Mouse (Mus musculus) limb, embryonic 12.5 days (tissue): ENCODE measurements around the gene Ccni. TPM values are rescaled to one million over a fixed set of nuclear protein-coding genes. Genes with fewer than 3 reads are reported as not detected.

Experiments
- ATAC-seq: fragments of 200-750 bp; cut with Nextera tagmentation; 2 replicates; pipeline ENCODE4 v1.8.0; 2017; ENCODE audit warnings: low read depth, moderate TSS enrichment; ENCODE audit not compliant: insufficient number of reproducible peaks, insufficient read depth, low FRiP score, low TSS enrichment
- H3K27ac ChIP-seq: fragments of 300-500 bp; sonication (generic); 2 replicates; pipeline ENCODE4 v1.5.1; 2016; ENCODE audit warnings: mild to moderate bottlenecking, moderate library complexity
- H3K27me3 ChIP-seq: fragments of 300-500 bp; sonication (generic); 2 replicates; pipeline ENCODE4 v1.6.1; 2016; ENCODE audit warnings: mild to moderate bottlenecking, moderate library complexity
- H3K36me3 ChIP-seq: fragments of 300-500 bp; sonication (generic); 2 replicates; pipeline ENCODE4 v1.6.1; 2016; ENCODE audit warnings: mild to moderate bottlenecking, moderate library complexity
- H3K4me1 ChIP-seq: fragments of 300-500 bp; sonication (generic); replicated peaks from 2 replicates; pipeline ENCODE4 v1.6.1; 2016
- H3K4me2 ChIP-seq: fragments of 300-500 bp; sonication (generic); 2 replicates; pipeline ENCODE4 v1.6.1; 2016; ENCODE audit warnings: mild to moderate bottlenecking, moderate library complexity
- H3K4me3 ChIP-seq: fragments of 300-500 bp; sonication (generic); replicated peaks from 2 replicates; pipeline ENCODE4 v1.5.1; 2016; ENCODE audit warnings: mild to moderate bottlenecking
- H3K9ac ChIP-seq: fragments of 300-500 bp; sonication (generic); replicated peaks from 2 replicates; pipeline ENCODE4 v1.6.1; 2016; ENCODE audit warnings: mild to moderate bottlenecking, moderate library complexity
- H3K9me3 ChIP-seq: fragments of 300-500 bp; sonication (generic); 2 replicates; pipeline ENCODE4 v1.6.1; 2016; ENCODE audit warnings: mild to moderate bottlenecking, moderate library complexity
- WGBS: fragments of 180-500 bp; shearing (Covaris S2); methylation state at CpG from one replicate; pipeline ENCODE4 v1.1.7; 2016; 5-methylcytosine and 5-hydroxymethylcytosine counted together
- polyA plus RNA-seq: library from polyadenylated mRNA; unstranded; fragments of >200 nt; fragmentation: Nextera tagmentation; extraction: Ambion mirVana; gene quantifications from 2 replicates; pipeline ENCODE4 v1.2.1, GENCODE M21; 2016

The Ccni gene
- polyA plus RNA-seq = 150 and 153 TPM in 2 replicates

DNA sequence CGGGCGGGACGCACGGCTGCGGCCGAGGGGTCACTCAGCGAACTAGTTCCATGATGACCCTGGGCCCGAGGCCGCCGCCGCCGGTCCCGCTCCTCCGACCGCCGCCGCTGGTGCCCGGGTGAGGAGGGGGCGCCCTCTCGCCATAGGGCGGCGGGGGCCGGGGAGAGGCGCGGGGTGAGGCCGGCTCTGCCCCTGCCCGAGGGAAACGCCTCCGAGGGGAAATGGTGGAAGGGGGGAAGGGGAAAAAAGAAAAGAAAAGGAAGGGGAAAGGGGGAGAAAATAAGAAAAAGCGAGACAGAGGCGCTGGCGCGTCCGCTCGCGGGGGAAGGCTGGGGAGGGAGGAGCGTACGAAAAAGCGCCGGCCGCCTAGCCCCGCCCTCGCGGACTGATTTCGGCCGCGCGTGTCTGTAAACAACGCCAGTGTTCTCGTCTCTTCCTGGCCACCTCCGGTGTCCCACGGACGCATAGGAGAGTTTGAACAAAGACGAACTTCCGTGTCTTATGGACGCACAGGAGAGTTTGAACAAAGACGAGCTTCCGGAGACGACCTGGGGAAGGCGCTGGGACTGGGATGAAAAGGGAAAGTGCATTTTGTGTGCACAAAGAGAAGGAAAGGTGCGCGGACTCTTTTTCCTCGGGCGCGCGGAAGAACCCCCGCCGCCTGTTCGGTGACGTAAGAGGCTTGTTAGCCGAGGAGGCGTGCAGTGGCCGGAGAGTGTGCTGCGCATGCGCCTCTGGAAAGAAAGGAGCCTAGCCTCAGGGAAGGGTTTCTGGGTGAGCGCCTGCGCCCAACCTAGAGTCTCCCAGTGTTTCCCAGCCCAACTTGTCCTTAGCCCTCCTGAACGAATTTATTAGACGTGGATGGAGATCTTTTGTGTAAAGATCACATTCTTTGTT lies at the start of gene Ccni, which contains the start of gene 2010109A12Rik:
TSS of gene Ccni (minus strand) at position 387 of the 897 bp plus-strand sequence.
TSS of gene 2010109A12Rik (plus strand) at position 410 of the 897 bp plus-strand sequence.
- H3K27me3 ChIP-seq = no peaks in the 10 kb centered on the region
- H3K27ac ChIP-seq = peak within 1 kb of the TSS; percentile 98
- peaks cover 7% of the 10 kb centered on the region; the same call in 1 of the 2 replicates for H3K36me3 ChIP-seq
- WGBS = under 1% methylated on average over 78 of the region's 79 CpGs
- ATAC-seq = peak; percentile 95
- peak within 1 kb of the TSS; percentile 76 for H3K4me2 ChIP-seq
- peaks cover 25% of the 10 kb centered on the region for H3K4me1 ChIP-seq
- peak within 1 kb of the TSS; percentile 90 for H3K4me3 ChIP-seq
- H3K9ac ChIP-seq = peak within 1 kb of the TSS; percentile 97
- H3K9me3 ChIP-seq = no peaks in the 10 kb centered on the region

DNA sequence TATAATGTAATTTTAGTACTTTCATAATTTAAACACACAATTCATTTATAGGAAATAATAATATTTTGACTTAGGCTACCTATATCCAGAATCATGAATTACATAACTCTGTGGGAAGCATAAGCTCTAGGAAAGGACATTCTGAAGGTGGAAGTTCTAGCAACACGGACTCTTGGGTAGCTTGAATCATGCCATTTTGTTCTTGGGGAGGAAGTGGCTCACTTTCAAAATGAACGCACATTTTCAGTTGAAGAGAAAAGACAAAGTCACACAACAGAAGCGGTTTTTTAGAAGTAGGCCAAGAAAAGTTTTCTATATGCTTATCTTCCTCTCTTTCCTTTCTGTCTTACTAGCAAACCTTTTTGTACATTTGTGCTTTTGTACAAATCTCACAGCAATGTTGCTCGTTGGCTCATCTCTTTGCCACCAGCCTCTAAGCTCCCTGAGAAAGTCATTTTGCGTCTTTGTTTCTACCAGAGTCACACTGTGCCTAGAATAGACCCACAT lies 49.5 kb upstream of the Ccni start:
- no peak for ATAC-seq
- H3K4me2 ChIP-seq = no peak overlapping the region
- WGBS = 87% methylated on average over 5 of the region's 5 CpGs
- no peak overlapping the region for H3K9ac ChIP-seq
- H3K36me3 ChIP-seq = no peaks in the 10 kb centered on the region
- H3K4me3 ChIP-seq = no peak overlapping the region
- H3K9me3 ChIP-seq = no peaks in the 10 kb centered on the region
- no peaks in the 10 kb centered on the region for H3K27me3 ChIP-seq
- H3K4me1 ChIP-seq = no peaks in the 10 kb centered on the region
- no peak overlapping the region for H3K27ac ChIP-seq

DNA sequence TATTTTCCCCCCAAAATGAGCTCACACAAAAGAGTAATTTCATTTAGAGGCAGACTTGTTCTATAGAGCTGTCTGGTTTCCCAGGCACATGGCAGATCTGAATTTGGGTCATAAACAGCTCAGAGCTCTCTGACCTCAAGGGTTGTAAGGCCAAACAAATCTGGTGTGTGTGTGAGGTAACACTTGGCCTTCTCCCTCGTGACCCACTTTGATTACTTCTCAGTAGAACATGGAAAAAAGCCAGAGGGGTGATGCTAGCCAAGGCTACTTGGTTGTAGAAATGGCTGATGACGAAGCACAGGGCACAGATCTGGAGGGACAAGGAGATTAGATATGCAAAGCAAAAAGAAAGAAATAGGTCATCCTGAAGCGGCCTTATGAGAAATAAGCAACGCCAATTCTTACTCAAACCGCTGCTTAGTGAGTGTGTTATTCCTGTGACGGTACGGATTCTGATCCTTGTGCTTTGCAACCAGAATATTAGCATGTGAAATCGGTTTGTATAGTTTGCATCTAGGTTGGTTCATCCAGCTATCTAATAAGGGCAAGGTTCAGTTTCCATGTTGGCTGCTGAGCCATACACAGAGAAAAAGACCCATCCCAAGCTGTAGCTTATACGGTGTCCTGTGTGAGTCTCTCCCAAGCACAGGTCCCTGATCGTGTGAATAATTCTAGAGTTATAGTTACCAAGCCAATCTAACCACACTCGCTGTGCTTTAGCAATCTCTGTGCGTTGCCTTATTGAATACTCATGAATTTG lies 44.9 kb upstream of the Ccni start:
- no peak for ATAC-seq
- WGBS = 82% methylated on average over 12 of the region's 12 CpGs
- no peak overlapping the region for H3K4me3 ChIP-seq
- no peaks in the 10 kb centered on the region for H3K36me3 ChIP-seq
- no peaks in the 10 kb centered on the region for H3K9me3 ChIP-seq
- H3K27me3 ChIP-seq = no peaks in the 10 kb centered on the region
- H3K9ac ChIP-seq = no peak overlapping the region
- H3K4me1 ChIP-seq = no peaks in the 10 kb centered on the region
- no peak overlapping the region for H3K27ac ChIP-seq
- H3K4me2 ChIP-seq = no peak overlapping the region

DNA sequence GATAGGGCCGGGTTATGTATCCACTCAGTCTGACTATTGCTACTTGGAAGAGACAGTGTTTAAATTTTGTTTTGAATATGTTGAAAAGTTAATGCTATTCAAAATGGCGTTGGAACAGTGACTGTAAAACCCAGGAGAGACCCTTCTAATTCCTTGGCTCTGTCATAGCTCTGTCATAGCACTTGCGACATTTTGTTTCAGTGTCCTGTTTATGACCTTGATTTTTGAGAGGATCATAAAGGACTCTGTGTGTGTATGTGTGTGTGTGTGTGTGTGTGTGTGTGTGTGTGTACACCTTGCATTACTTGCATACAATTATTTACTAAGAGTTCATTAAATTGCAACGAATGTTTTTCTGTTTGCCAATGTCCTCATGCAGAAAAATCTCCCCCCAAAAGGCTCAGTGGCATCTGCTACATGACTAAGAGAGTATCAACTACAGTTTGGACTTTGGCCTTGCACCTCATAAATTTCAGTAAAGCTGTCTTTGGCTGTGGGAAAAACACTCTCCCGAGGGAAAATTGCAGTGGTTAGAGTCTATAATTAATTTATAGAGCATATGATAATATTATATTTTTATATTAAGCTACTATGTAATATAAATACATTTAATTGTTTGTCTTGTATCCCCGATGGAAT lies 43.8 kb upstream of the Ccni start:
- Histone ChIP-seq H3K9ac (no peak overlapping the region), H3K9me3 (no peaks in the 10 kb centered on the region), H3K4me2 (no peak overlapping the region), H3K27me3 (no peaks in the 10 kb centered on the region), H3K27ac (no peak overlapping the region), H3K4me1 (no peaks in the 10 kb centered on the region), H3K36me3 (no peaks in the 10 kb centered on the region), H3K4me3 (no peak overlapping the region)
- ATAC-seq = no peak
- 64% methylated on average over 6 of the region's 6 CpGs for WGBS

DNA sequence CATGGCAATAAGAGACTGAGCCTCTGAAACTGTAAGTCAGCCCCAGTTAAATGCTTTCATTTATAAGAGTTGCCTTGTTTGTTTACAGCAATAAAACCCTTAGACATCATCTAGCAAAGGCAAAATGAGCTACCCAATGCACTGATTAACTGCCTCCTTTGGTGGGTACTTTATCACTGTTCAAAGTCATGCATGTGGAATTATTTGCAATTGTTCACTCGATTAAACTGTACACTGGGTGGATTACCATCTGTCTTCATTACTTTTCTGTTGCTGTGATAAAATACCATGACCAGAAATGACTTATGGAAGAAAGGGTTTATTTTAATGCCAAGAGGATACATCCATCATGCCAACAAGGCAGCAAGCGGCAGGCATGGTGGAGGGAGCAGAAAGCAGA lies 39.0 kb upstream of the Ccni start:
- Histone ChIP-seq H3K9ac (no peak overlapping the region), H3K4me2 (no peak overlapping the region), H3K4me1 (no peaks in the 10 kb centered on the region), H3K9me3 (no peaks in the 10 kb centered on the region), H3K27me3 (no peaks in the 10 kb centered on the region), H3K27ac (no peak overlapping the region), H3K36me3 (no peaks in the 10 kb centered on the region), H3K4me3 (no peak overlapping the region)
- ATAC-seq = no peak
- 82% methylated on average over 2 of the region's 2 CpGs for WGBS

DNA sequence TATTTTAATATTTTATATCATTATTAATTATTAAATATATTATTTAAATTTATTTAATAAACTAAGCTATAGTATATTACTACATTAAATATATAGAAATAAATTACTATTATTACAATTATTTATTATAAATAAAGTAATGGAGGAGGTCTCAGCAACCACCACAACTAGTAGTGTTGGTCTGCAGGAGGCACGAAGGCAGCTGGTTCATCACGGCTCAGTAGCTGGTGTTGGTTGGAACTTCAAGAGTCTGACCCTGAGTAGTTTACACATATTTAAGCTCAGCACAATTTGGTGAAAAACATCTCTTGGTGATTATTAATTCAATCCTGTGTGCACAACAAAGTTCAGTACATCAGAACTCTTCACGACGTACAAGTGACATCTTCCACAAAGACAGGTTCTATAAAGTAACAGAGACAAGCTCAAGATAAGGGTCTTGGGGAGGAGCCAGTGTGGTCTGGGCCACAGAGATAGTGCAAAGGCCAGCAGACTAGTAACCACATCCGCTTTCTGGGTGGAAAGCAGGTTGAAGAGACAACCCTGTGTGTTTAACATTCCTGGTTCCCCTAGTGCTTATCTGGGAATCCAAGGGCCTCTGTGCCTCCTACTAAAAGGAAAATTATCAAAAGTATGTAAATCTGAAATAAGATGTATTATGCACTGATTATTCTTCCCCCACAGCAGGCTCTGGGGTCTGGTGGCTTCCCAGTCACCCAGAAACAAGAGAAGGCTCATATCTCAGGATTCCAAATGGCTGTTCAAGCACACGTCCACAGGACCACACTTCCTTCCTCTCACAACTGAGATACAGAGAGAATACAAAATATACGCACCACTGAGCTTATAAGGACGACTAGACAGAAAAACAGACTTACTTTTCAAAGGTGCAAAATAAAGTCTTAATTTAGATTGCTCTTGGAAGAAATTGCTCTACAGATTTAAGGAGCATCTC lies 33.6 kb upstream of the Ccni start:
- Histone ChIP-seq H3K9ac (no peak overlapping the region), H3K27me3 (no peaks in the 10 kb centered on the region), H3K4me1 (no peaks in the 10 kb centered on the region), H3K9me3 (no peaks in the 10 kb centered on the region), H3K4me3 (no peak overlapping the region), H3K36me3 (no peaks in the 10 kb centered on the region), H3K27ac (no peak overlapping the region), H3K4me2 (no peak overlapping the region)
- 85% methylated on average over 8 of the region's 8 CpGs for WGBS
- no peak for ATAC-seq

DNA sequence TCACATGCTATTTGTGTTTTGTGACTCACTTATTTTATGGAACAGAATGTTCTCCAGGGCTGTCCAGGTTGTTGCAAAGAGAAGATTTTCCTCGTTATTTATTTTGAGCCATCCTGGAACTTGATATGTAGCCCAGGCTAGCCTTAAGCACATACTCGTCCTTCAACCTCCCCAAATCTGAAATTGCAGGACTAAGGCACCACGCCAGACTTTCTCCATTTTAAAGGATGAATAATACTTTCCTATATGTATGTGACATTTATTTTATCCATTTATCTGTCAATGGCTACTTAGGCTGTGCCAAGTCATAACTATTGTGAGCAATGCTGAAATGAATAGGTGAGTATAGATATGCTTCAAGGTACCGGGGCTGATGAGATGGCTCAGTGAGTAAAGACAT lies 30.2 kb upstream of the Ccni start:
- ATAC-seq = no peak
- H3K4me2 ChIP-seq = no peak overlapping the region
- no peak overlapping the region for H3K4me3 ChIP-seq
- no peaks in the 10 kb centered on the region for H3K36me3 ChIP-seq
- H3K9ac ChIP-seq = no peak overlapping the region
- 85% methylated on average over 4 of the region's 4 CpGs for WGBS
- no peaks in the 10 kb centered on the region for H3K27me3 ChIP-seq
- no peaks in the 10 kb centered on the region for H3K9me3 ChIP-seq
- no peaks in the 10 kb centered on the region for H3K4me1 ChIP-seq
- no peak overlapping the region for H3K27ac ChIP-seq

DNA sequence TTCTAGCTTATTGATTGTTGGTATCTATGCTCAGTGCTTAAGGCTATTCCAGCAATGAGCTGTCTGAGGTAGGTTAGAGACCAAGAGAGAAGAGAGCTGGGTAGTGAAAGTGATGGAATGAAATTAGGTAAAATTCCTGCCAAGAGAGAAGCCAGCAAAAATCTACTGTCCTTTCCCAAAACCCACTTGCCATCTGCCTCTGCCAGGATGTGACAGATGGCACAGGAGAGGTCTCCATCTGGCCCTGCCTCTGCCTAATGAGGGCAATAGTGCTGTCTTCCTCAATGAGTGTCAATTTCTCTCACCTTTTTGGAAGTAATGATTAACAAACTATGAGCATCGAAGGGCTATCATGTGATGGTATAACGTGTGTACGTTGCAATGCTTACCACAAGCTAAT lies 29.6 kb upstream of the Ccni start:
- H3K9ac ChIP-seq = no peak overlapping the region
- no peaks in the 10 kb centered on the region for H3K9me3 ChIP-seq
- ATAC-seq = no peak
- no peaks in the 10 kb centered on the region for H3K36me3 ChIP-seq
- no peak overlapping the region for H3K27ac ChIP-seq
- WGBS = 88% methylated on average over 3 of the region's 3 CpGs
- H3K27me3 ChIP-seq = no peaks in the 10 kb centered on the region
- H3K4me3 ChIP-seq = no peak overlapping the region
- no peak overlapping the region for H3K4me2 ChIP-seq
- H3K4me1 ChIP-seq = no peaks in the 10 kb centered on the region

DNA sequence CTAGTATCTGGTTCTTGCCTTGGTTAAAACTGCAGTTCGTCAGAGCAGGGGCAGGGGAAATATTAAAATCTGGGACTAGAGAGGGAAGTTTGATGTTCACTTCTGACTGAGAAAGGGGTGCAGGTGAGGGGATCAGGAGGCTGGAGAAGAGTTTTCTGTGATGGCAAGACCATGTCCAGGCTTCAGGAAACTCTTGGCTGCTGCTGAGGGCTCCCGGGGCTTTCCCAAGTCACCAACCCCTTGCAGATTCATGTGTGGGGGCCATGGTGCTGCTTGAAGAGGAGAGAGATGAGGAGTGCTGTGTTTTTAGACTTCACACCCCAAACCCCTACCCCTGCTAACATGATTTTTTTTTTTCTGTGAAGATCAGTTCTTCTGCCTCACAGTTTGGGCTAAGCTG lies 28.3 kb upstream of the Ccni start:
- H3K27me3 ChIP-seq = no peaks in the 10 kb centered on the region
- 84% methylated on average over 2 of the region's 2 CpGs for WGBS
- no peak overlapping the region for H3K9ac ChIP-seq
- no peak overlapping the region for H3K27ac ChIP-seq
- H3K9me3 ChIP-seq = no peaks in the 10 kb centered on the region
- no peaks in the 10 kb centered on the region for H3K36me3 ChIP-seq
- no peak overlapping the region for H3K4me3 ChIP-seq
- no peak overlapping the region for H3K4me2 ChIP-seq
- ATAC-seq = no peak
- no peaks in the 10 kb centered on the region for H3K4me1 ChIP-seq

DNA sequence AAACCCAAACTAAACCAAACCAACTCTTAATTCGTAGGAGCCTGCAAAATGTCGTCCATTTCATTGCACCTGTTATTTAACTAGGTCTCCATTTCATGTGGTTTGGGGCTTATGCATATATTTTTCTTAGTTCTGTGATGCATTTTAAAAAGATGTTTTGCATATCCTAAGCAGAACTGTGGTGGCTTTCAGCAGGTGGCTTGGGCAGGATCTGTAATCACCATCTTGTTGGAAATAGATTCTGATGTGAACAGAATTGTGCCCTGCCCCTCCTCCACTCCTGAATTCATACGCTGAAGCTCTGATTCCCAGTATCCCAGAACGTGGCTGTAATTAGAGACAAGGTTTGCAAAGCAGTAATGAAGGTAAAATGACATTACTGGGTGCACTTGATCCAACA lies 27.8 kb upstream of the Ccni start:
- Histone ChIP-seq H3K36me3 (no peaks in the 10 kb centered on the region), H3K27ac (no peak overlapping the region), H3K4me3 (no peak overlapping the region), H3K27me3 (no peaks in the 10 kb centered on the region), H3K9me3 (no peaks in the 10 kb centered on the region), H3K9ac (no peak overlapping the region), H3K4me2 (no peak overlapping the region), H3K4me1 (no peaks in the 10 kb centered on the region)
- no peak for ATAC-seq
- WGBS = 66% methylated on average over 4 of the region's 4 CpGs
